Mouse (Mus musculus) neural tube, embryonic 10.5 days (tissue): ENCODE measurements around the gene Vars.
"Not testable (repeated sequence)": the region's sequence is repeated elsewhere in the genome, so short reads cannot be mapped to it uniquely, and the experiment has no call there.

Source experiments
- DNase-seq: peaks from one replicate; pipeline ENCODE4 v3.0.0-alpha.2; 2017; ENCODE audit warnings: low spot score; ENCODE audit errors: extremely low spot score

The Vars gene

GRCm38 (mm10) chr17:35000717-35001451 is at the start of gene Vars:
Vars (plus strand) TSS chr17:35000987.
- peak; percentile 99 for DNase-seq

- no peak for DNase-seq
These were observed 49.0 kb upstream of the Vars start for GRCm38 (mm10) chr17:34951636-34952377.

GRCm38 (mm10) chr17:34952378-34953040 is 48.3 kb upstream of the Vars start:
- DNase-seq: peak; percentile 90

- DNase-seq: no peak
These were observed 47.5 kb upstream of the Vars start for GRCm38 (mm10) chr17:34953258-34953657.

- no peak for DNase-seq
These were observed 46.9 kb upstream of the Vars start for GRCm38 (mm10) chr17:34953904-34954303.

- no peak for DNase-seq
These were observed 46.0 kb upstream of the Vars start for GRCm38 (mm10) chr17:34954831-34955230.

- DNase-seq: no peak
These were observed 44.9 kb upstream of the Vars start for GRCm38 (mm10) chr17:34955884-34956283.

- no peak for DNase-seq
These were observed 44.4 kb upstream of the Vars start for GRCm38 (mm10) chr17:34956340-34956739.

- not testable (repeated sequence) for DNase-seq
These were observed 43.5 kb upstream of the Vars start for GRCm38 (mm10) chr17:34957291-34957690.

GRCm38 (mm10) chr17:34957966-34958365 is 42.8 kb upstream of the Vars start:
- DNase-seq: not testable (repeated sequence)

- DNase-seq: not testable (repeated sequence)
These were observed 42.1 kb upstream of the Vars start for GRCm38 (mm10) chr17:34958734-34959129.

GRCm38 (mm10) chr17:34959130-34959778 is 41.5 kb upstream of the Vars start, which contains the start of gene Hspa1b:
Hspa1b (minus strand) TSS chr17:34959238.
- DNase-seq: peak; percentile 74

GRCm38 (mm10) chr17:34959881-34960515 is 40.8 kb upstream of the Vars start:
- DNase-seq: peak; percentile 42

GRCm38 (mm10) chr17:34960702-34961493 is 39.9 kb upstream of the Vars start:
- no peak for DNase-seq

GRCm38 (mm10) chr17:34962125-34962524 is 38.7 kb upstream of the Vars start:
- no peak for DNase-seq

- no peak for DNase-seq
These were observed 37.9 kb upstream of the Vars start for GRCm38 (mm10) chr17:34962841-34963240.

- DNase-seq: no peak
These were observed 36.1 kb upstream of the Vars start for GRCm38 (mm10) chr17:34964640-34965049.

GRCm38 (mm10) chr17:34965627-34966026 is 35.2 kb upstream of the Vars start:
- no peak for DNase-seq

GRCm38 (mm10) chr17:34969822-34970221 is 31.0 kb upstream of the Vars start, which contains the start of gene Gm20481:
Gm20481 (plus strand) TSS chr17:34969912.
- not testable (repeated sequence) for DNase-seq

GRCm38 (mm10) chr17:34970850-34971249 is 29.9 kb upstream of the Vars start:
- not testable (repeated sequence) for DNase-seq
